In the genomic region with DNA sequence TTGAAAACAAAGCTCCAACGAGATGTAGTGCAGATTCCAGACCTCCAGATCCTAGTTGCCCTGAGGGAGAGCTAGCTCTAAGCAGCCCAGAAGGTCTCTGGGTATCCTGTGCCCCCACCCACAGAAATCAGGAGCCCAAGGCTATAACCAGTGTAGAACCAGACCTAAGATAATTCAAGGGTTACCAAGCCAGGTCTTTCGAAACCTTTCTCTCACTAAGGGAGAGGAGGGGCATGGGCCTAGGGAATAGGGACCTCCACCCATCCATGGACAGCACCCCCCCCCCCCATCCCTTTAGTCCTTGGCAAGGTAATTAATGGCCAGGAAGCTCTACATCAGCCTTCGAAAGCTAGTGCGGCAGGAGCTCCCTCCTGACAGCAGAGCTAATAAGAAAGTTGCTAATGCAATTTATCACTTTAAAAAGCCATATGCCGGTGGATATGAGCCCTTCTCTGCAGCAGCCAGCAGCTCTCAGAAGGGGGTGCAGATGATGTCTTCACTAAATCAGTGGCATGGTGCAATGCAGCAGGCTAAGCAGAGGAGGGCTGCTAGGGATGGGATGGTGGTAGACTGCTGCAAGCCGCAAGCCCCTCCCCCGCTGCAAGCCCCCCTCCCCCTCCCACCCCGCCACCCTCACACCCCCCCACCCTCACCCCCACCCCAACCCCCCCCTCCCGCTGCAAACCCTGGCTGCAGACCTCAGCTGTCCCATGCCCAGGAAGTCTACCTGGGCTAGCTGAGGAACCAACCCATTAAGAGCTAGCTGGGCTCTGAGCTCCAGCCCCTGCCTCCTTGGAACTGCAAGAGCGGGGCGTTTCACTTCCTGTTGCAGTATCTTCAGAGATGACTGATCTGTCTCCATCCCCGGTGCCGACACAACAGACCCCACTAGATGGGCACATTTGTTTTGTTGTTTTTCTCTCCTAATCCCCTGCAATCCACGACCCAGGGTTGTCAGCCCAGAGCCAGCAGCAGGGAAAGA, we compare ENCODE assay signal across 8 mouse cellular contexts. TPM values are rescaled to one million over a fixed set of nuclear protein-coding genes. Genes with fewer than 3 reads are reported as not detected.
DNase-seq lines count a peak whose midpoint lies in the region; ATAC-seq and TF ChIP-seq lines count a peak whose summit lies in the region.

No protein-coding gene starts in this region.

- TF ChIP-seq EP300 in heart, adult 2 months (IDR thresholded peaks at IDR 0.05; ENCODE audit: insufficient read depth, low read depth, low read length) = no peak

- no peak for ATAC-seq in heart, embryonic 14.5 days (ENCODE audit: insufficient number of reproducible peaks, insufficient read depth, low FRiP score, low read depth)
- peak; percentile 41 for ATAC-seq in CD4-positive, CD25-positive, alpha-beta regulatory T cell, adult 4 months
- ATAC-seq in midbrain, embryonic 14.5 days (ENCODE audit: low FRiP score, low TSS enrichment) = no peak

- 0 out of 4 replicates have a peak overlapping the region, but pooled peaks of 1 of the 2 experiments have one; percentile 3 for H3K27ac ChIP-seq in heart, embryonic 14.5 days (replicated peaks in 1 of 2; ENCODE audit: control insufficient read depth in 1 of 2, insufficient read depth in 1 of 2, low read depth in 2 of 2, low read length in 2 of 2)
- H3K27ac ChIP-seq in heart, adult 2 months = no peak overlapping the region
- peak overlapping the region; percentile 45 for H3K27ac ChIP-seq in hindbrain, embryonic 10.5 days
- no peak overlapping the region for H3K27ac ChIP-seq in midbrain, embryonic 14.5 days (replicated peaks; ENCODE audit: low read depth, low read length)
- H3K27ac ChIP-seq in cerebellum, adult 2 months (ENCODE audit: insufficient read depth, low read length) = no peak overlapping the region

- H3K4me1 ChIP-seq in heart, embryonic 14.5 days (ENCODE audit: control insufficient read depth in 2 of 2, insufficient read depth in 2 of 2, low read length in 2 of 2) = peaks cover 12 to 14% of the 10 kb centered on the region in 2 experiments
- peaks cover 1% of the 10 kb centered on the region; the same call in 1 of the 2 replicates for H3K4me1 ChIP-seq in heart, adult 2 months (ENCODE audit: control insufficient read depth, insufficient read depth, low read length)
- H3K4me1 ChIP-seq in hindbrain, embryonic 10.5 days (replicated peaks) = peaks cover 19% of the 10 kb centered on the region
- H3K4me1 ChIP-seq in midbrain, embryonic 14.5 days (ENCODE audit: control insufficient read depth, insufficient read depth, low read length) = peaks cover 17% of the 10 kb centered on the region
- peaks cover 6% of the 10 kb centered on the region; the same call in 1 of the 2 replicates for H3K4me1 ChIP-seq in cerebellum, adult 2 months (ENCODE audit: control insufficient read depth, insufficient read depth, low read length)

- WGBS in heart, embryonic 14.5 days = 30% methylated on average over 10 of the region's 14 CpGs
- 31% methylated on average over 12 of the region's 14 CpGs for WGBS in heart, adult 2 months
- 25% methylated on average over 14 of the region's 14 CpGs for WGBS in hindbrain, embryonic 10.5 days
- WGBS in midbrain, embryonic 14.5 days = 18% methylated on average over 14 of the region's 14 CpGs
- 29% methylated on average over 14 of the region's 14 CpGs for WGBS in cerebellum, adult 2 months

- DNase-seq in heart, adult 2 months = no peak
- DNase-seq in hindbrain, embryonic 10.5 days (ENCODE audit: low spot score) = no peak
- peak; percentile 42 for DNase-seq in midbrain, embryonic 14.5 days
- DNase-seq in cerebellum, adult 2 months = no peak
- DNase-seq in cerebellum, adult 9-11 months = no peak
- DNase-seq in kidney, adult 8-10 months = no peak

- no peak overlapping the region for H3K4me3 ChIP-seq in heart, embryonic 14.5 days (ENCODE audit: control insufficient read depth in 1 of 2, insufficient read depth in 1 of 2, low read depth in 1 of 2, low read length in 2 of 2)
- H3K4me3 ChIP-seq in heart, adult 2 months = no peak overlapping the region
- H3K4me3 ChIP-seq in hindbrain, embryonic 10.5 days = no peak overlapping the region
- H3K4me3 ChIP-seq in midbrain, embryonic 14.5 days (replicated peaks; ENCODE audit: low read depth, low read length) = no peak overlapping the region
- no peak overlapping the region for H3K4me3 ChIP-seq in cerebellum, adult 2 months (replicated peaks; ENCODE audit: insufficient read depth, low read depth, low read length)

- 0 out of 2 replicates have a peak, but pooled peaks cover 2% of the 10 kb centered on the region for H3K27me3 ChIP-seq in heart, embryonic 14.5 days (ENCODE audit: control insufficient read depth, insufficient read depth, low read length)
- H3K27me3 ChIP-seq in heart, adult 2 months (ENCODE audit: control insufficient read depth, insufficient read depth, low read length) = no peaks in the 10 kb centered on the region
- peaks cover 12% of the 10 kb centered on the region; the same call in 1 of the 2 replicates for H3K27me3 ChIP-seq in hindbrain, embryonic 10.5 days (ENCODE audit: insufficient read depth, poor library complexity, severe bottlenecking)
- H3K27me3 ChIP-seq in midbrain, embryonic 14.5 days (ENCODE audit: control insufficient read depth, insufficient read depth, low read length) = no peaks in the 10 kb centered on the region
- no peaks in the 10 kb centered on the region for H3K27me3 ChIP-seq in cerebellum, adult 2 months (ENCODE audit: control insufficient read depth, insufficient read depth, low read length)

- no peaks in the 10 kb centered on the region for H3K9me3 ChIP-seq in heart, embryonic 14.5 days (ENCODE audit: control insufficient read depth, low read length)
- no peaks in the 10 kb centered on the region for H3K9me3 ChIP-seq in hindbrain, embryonic 10.5 days
- H3K9me3 ChIP-seq in midbrain, embryonic 14.5 days (ENCODE audit: control insufficient read depth, low read length) = no peaks in the 10 kb centered on the region

- no peaks in the 10 kb centered on the region for H3K36me3 ChIP-seq in heart, embryonic 14.5 days (ENCODE audit: control insufficient read depth, insufficient read depth, low read length)
- no peaks in the 10 kb centered on the region for H3K36me3 ChIP-seq in heart, adult 2 months (ENCODE audit: control insufficient read depth, insufficient read depth, low read length)
- no peaks in the 10 kb centered on the region for H3K36me3 ChIP-seq in hindbrain, embryonic 10.5 days
- H3K36me3 ChIP-seq in midbrain, embryonic 14.5 days (ENCODE audit: control insufficient read depth, insufficient read depth, low read length) = no peaks in the 10 kb centered on the region

- no peak for TF ChIP-seq POLR2A in heart, adult 2 months (IDR thresholded peaks at IDR 0.05; ENCODE audit: insufficient read depth, low read depth, low read length)
- no peak for TF ChIP-seq POLR2A in cerebellum, adult 2 months (IDR thresholded peaks at IDR 0.05; ENCODE audit: borderline replicate concordance, insufficient read depth, low read length)

- 0 out of 2 replicates have a peak overlapping the region, but pooled peaks have one; percentile 16 for H3K9ac ChIP-seq in heart, embryonic 14.5 days (ENCODE audit: low read length)
- no peak overlapping the region for H3K9ac ChIP-seq in heart, adult 2 months (ENCODE audit: low read depth, low read length)
- no peak overlapping the region for H3K9ac ChIP-seq in midbrain, embryonic 14.5 days (replicated peaks; ENCODE audit: low read length)

- no peak for TF ChIP-seq CTCF in heart, adult 2 months (IDR thresholded peaks at IDR 0.05)
- no peak for TF ChIP-seq CTCF in cerebellum, adult 2 months (IDR thresholded peaks at IDR 0.05; ENCODE audit: borderline replicate concordance, insufficient read depth, low read depth, low read length)

- H3K79me2 ChIP-seq in heart, adult 2 months (replicated peaks; ENCODE audit: control insufficient read depth, insufficient read depth, low read length) = no peaks in the 10 kb centered on the region

- intact Hi-C loops in heart, adult 2 months (cut with DNase I) = no loop called here

- H3K4me2 ChIP-seq in heart, embryonic 14.5 days (ENCODE audit: low read length) = no peak overlapping the region
- H3K4me2 ChIP-seq in midbrain, embryonic 14.5 days (ENCODE audit: low read length) = no peak overlapping the region

RNA-seq across cellular contexts. Expression of a gene that starts 55.9 kb away (rescaled TPM):
- 565 and 616 TPM in 2 replicates for polyA plus RNA-seq in heart, embryonic 14.5 days (2014; fragmentation: Nextera tagmentation; extraction: Ambion mirVana)
- 100 to 1,000 TPM; 132 to 145 TPM for total RNA-seq in heart, adult 2 months (2021)
- 36.7 and 86.5 TPM in 2 replicates for polyA plus RNA-seq in heart, adult 2 months (2012; rRNA removed)
- polyA plus RNA-seq in CD4-positive, CD25-positive, alpha-beta regulatory T cell, adult 4 months (2017; shearing (Covaris generic)) = 100 to 1,000 TPM; 533 to 583 TPM
- polyA plus RNA-seq in hindbrain, embryonic 10.5 days (2016; fragmentation: Nextera tagmentation; extraction: Ambion mirVana) = 1,143 and 1,193 TPM in 2 replicates
- polyA plus RNA-seq in midbrain, embryonic 14.5 days (2014; fragmentation: Nextera tagmentation; extraction: Ambion mirVana) = 1,972 and 2,214 TPM in 2 replicates
- polyA plus RNA-seq in cerebellum, adult 2 months (2012; rRNA removed) = 1,979 and 2,002 TPM in 2 replicates
